Mouse (Mus musculus): Measurements from ENCODE around the gene Pla2g4f. TPM values are rescaled to one million over a fixed set of nuclear protein-coding genes. Genes with fewer than 3 reads are reported as not detected.

Gene Pla2g4f
- total RNA-seq (2021) (not detected), polyA plus RNA-seq (2012; rRNA removed) (0.08 TPM in 1 of 2 replicates, not detected in the other)
- long read RNA-seq, result 0 reads

- Histone ChIP-seq H3K36me3 (ENCODE audit: control insufficient read depth, insufficient read depth, low read length) (no peaks in the 10 kb centered on the region), H3K27me3 (ENCODE audit: control insufficient read depth, insufficient read depth, low read length) (no peaks in the 10 kb centered on the region), H3K9ac (ENCODE audit: low read depth, low read length) (no peak within 1 kb of the TSS), H3K27ac (no peak within 1 kb of the TSS), H3K4me1 (ENCODE audit: control insufficient read depth, insufficient read depth, low read length) (no peaks in the 10 kb centered on the region), H3K79me2 (replicated peaks; ENCODE audit: control insufficient read depth, insufficient read depth, low read length) (no peaks in the 10 kb centered on the region), H3K4me3 (no peak within 1 kb of the TSS)
- intact Hi-C loops (cut with DNase I), result no loop called here
- no peak for TF ChIP-seq POLR2A (IDR thresholded peaks at IDR 0.05; ENCODE audit: insufficient read depth, low read depth, low read length)
- no peak for TF ChIP-seq CTCF (IDR thresholded peaks at IDR 0.05)
- TF ChIP-seq EP300 (IDR thresholded peaks at IDR 0.05; ENCODE audit: insufficient read depth, low read depth, low read length), result no peak
- 60% methylated on average over 3 of the region's 3 CpGs for WGBS
- no peak for DNase-seq
Observed at GRCm38 (mm10) chr2:120313976-120314375, at the start of gene Pla2g4f. Gene Pla2g4f, minus strand, starts transcription at chr2:120314165.

GRCm38 (mm10) chr2:120360425-120360824 lies 46.5 kb upstream of the Pla2g4f start:
- no peak for DNase-seq
- WGBS, result 81% methylated on average over 1 of the region's 1 CpGs
- no peaks in the 10 kb centered on the region; the same call in 1 of the 2 replicates for H3K4me1 ChIP-seq (ENCODE audit: control insufficient read depth, insufficient read depth, low read length)
- H3K27me3 ChIP-seq (ENCODE audit: control insufficient read depth, insufficient read depth, low read length), result no peaks in the 10 kb centered on the region
- no peak overlapping the region for H3K9ac ChIP-seq (ENCODE audit: low read depth, low read length)
- H3K4me3 ChIP-seq, result no peak overlapping the region
- intact Hi-C loops (cut with DNase I), result no loop called here
- H3K36me3 ChIP-seq (ENCODE audit: control insufficient read depth, insufficient read depth, low read length), result peaks cover 2% of the 10 kb centered on the region
- no peaks in the 10 kb centered on the region for H3K79me2 ChIP-seq (replicated peaks; ENCODE audit: control insufficient read depth, insufficient read depth, low read length)
- TF ChIP-seq CTCF (IDR thresholded peaks at IDR 0.05) (no peak), POLR2A (IDR thresholded peaks at IDR 0.05; ENCODE audit: insufficient read depth, low read depth, low read length) (no peak), EP300 (IDR thresholded peaks at IDR 0.05; ENCODE audit: insufficient read depth, low read depth, low read length) (no peak)
- no peak overlapping the region for H3K27ac ChIP-seq

GRCm38 (mm10) chr2:120352682-120353646 lies 39.0 kb upstream of the Pla2g4f start, which contains the start of gene Vps39:
Gene Vps39, minus strand, starts transcription at chr2:120353137.
- no peaks in the 10 kb centered on the region for H3K27me3 ChIP-seq (ENCODE audit: control insufficient read depth, insufficient read depth, low read length)
- TF ChIP-seq EP300 (IDR thresholded peaks at IDR 0.05; ENCODE audit: insufficient read depth, low read depth, low read length) (no peak), POLR2A (IDR thresholded peaks at IDR 0.05; ENCODE audit: insufficient read depth, low read depth, low read length) (peak; percentile 85), CTCF (IDR thresholded peaks at IDR 0.05) (peak; percentile 31; the same call in 1 of the 2 replicates)
- peak within 1 kb of the TSS; percentile 97 for H3K9ac ChIP-seq (ENCODE audit: low read depth, low read length)
- peaks cover 5% of the 10 kb centered on the region for H3K4me1 ChIP-seq (ENCODE audit: control insufficient read depth, insufficient read depth, low read length)
- intact Hi-C loops (cut with DNase I), result loop anchor here (5.0 kb wide), 1 partner anchor 49 kb away; the partner anchor contains the start of genes Ganc and Tmem87a
- WGBS, result 12% methylated on average over 44 of the region's 44 CpGs
- peak; percentile 90 to 91 for DNase-seq
- peak within 1 kb of the TSS; percentile 82 for H3K4me3 ChIP-seq
- H3K36me3 ChIP-seq (ENCODE audit: control insufficient read depth, insufficient read depth, low read length), result peaks cover 4% of the 10 kb centered on the region; the same call in 1 of the 2 replicates
- H3K27ac ChIP-seq, result peak within 1 kb of the TSS; percentile 80
- 0 out of 2 replicates have a peak, but pooled peaks cover 4% of the 10 kb centered on the region for H3K79me2 ChIP-seq (replicated peaks; ENCODE audit: control insufficient read depth, insufficient read depth, low read length)

GRCm38 (mm10) chr2:120351321-120351720 lies 37.4 kb upstream of the Pla2g4f start:
- Histone ChIP-seq H3K79me2 (replicated peaks; ENCODE audit: control insufficient read depth, insufficient read depth, low read length) (0 out of 2 replicates have a peak, but pooled peaks cover 4% of the 10 kb centered on the region), H3K27ac (no peak overlapping the region), H3K4me3 (no peak overlapping the region), H3K4me1 (ENCODE audit: control insufficient read depth, insufficient read depth, low read length) (peaks cover 5% of the 10 kb centered on the region), H3K9ac (ENCODE audit: low read depth, low read length) (no peak overlapping the region), H3K36me3 (ENCODE audit: control insufficient read depth, insufficient read depth, low read length) (peaks cover 4% of the 10 kb centered on the region; the same call in 1 of the 2 replicates), H3K27me3 (ENCODE audit: control insufficient read depth, insufficient read depth, low read length) (no peaks in the 10 kb centered on the region)
- WGBS, result 63% methylated on average over 5 of the region's 5 CpGs
- intact Hi-C loops (cut with DNase I), result loop anchor here (5.0 kb wide), 1 partner anchor 51 kb away; the partner anchor contains the start of genes Ganc and Tmem87a
- no peak for DNase-seq
- TF ChIP-seq POLR2A (IDR thresholded peaks at IDR 0.05; ENCODE audit: insufficient read depth, low read depth, low read length) (no peak), CTCF (IDR thresholded peaks at IDR 0.05) (no peak), EP300 (IDR thresholded peaks at IDR 0.05; ENCODE audit: insufficient read depth, low read depth, low read length) (no peak)

DNA sequence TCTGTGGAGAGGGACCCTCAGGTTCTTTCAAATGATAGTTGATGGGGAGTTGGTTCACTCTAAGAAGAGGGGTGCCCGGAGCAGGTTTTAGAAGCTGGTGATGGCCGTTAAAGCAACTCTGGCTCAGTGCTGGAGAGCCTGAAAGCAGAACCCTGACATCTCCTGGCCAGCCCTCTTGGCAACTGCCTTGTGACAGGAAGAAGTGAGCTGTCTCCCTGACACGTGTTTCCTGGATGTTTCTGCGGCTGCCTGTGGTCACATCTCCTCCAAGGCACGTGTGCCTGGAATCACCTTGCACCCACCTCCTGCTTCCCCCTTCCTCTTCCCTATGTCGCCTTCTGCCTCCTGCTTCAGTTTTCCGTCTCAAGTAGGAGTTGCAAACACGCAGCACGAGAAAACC lies 34.2 kb upstream of the Pla2g4f start:
- H3K4me1 ChIP-seq (ENCODE audit: control insufficient read depth, insufficient read depth, low read length), result peaks cover 3% of the 10 kb centered on the region; the same call in 1 of the 2 replicates
- H3K27me3 ChIP-seq (ENCODE audit: control insufficient read depth, insufficient read depth, low read length), result no peaks in the 10 kb centered on the region
- 0 out of 2 replicates have a peak, but pooled peaks cover 4% of the 10 kb centered on the region for H3K79me2 ChIP-seq (replicated peaks; ENCODE audit: control insufficient read depth, insufficient read depth, low read length)
- H3K36me3 ChIP-seq (ENCODE audit: control insufficient read depth, insufficient read depth, low read length), result peaks cover 2% of the 10 kb centered on the region; the same call in 1 of the 2 replicates
- no peak overlapping the region for H3K9ac ChIP-seq (ENCODE audit: low read depth, low read length)
- no peak overlapping the region for H3K4me3 ChIP-seq
- WGBS, result 47% methylated on average over 9 of the region's 9 CpGs
- TF ChIP-seq EP300 (IDR thresholded peaks at IDR 0.05; ENCODE audit: insufficient read depth, low read depth, low read length) (no peak), POLR2A (IDR thresholded peaks at IDR 0.05; ENCODE audit: insufficient read depth, low read depth, low read length) (no peak), CTCF (IDR thresholded peaks at IDR 0.05) (no peak)
- intact Hi-C loops (cut with DNase I), result no loop called here
- peak; percentile 46 to 63 for DNase-seq
- H3K27ac ChIP-seq, result peak overlapping the region; percentile 28
